Mouse (Mus musculus): ENCODE results near the gene Sertad3.

Gene Sertad3

GRCm38 (mm10) chr7:27467648-27468047 lies 5.9 kb upstream of the Sertad3 start:
- no peak for ATAC-seq (ENCODE audit: low TSS enrichment)

- ATAC-seq (ENCODE audit: low TSS enrichment): no peak
These were observed 2.0 kb upstream of the Sertad3 start for GRCm38 (mm10) chr7:27471390-27472120.

DNA sequence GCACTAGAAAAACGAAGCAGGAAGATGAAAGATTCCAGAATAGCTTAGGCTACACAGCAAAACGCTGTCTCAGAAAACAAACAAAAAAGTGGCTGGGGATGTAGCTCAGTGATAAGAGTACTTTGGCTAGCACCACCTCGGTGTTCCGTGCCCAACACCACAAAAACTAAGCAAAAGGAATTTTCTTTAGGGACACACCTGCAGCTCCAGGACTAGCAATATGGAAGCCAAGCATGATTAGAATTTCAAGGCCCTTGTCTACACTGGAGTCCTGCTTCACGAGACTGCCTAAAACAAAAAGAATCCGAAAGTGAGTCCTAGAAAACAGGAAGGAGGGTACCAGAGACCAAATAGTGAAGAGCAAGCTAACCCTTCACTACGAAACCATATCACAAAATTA lies 972 bp upstream of the Sertad3 start:
- no peak for ATAC-seq (ENCODE audit: low TSS enrichment)

DNA sequence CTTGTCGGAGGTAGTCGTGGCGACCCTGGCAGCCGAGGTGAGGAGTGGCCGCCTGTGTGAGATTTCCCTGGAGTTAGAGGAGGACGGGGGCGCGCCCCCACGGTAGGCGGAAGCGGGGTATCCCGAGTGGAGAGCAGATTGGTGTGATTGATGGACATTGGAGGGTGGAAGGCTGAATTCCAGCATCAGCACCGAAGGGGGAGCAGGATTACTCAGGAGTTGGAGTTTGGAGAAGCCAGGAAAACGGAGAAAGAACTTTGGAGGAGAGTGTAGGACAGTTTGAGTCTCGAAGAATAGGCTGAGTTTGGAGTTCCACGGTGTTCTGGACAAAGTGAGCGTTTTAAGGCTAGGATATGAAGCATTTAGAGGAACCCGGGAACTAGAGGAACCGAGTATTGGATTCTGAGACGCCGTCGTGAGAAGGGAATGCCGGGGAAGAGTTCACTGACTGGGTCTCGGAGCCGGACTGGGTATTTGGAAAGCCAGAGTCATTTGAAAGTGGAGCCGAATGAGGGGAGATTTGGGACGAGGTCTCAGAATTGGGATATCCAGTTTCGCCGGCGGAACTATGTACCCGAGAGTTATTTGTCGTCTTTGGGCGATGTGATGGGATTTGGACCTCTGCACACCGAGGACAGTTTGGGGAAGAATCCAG lies 394 bp downstream of the Sertad3 start:
- no peak for ATAC-seq (ENCODE audit: low TSS enrichment)

DNA sequence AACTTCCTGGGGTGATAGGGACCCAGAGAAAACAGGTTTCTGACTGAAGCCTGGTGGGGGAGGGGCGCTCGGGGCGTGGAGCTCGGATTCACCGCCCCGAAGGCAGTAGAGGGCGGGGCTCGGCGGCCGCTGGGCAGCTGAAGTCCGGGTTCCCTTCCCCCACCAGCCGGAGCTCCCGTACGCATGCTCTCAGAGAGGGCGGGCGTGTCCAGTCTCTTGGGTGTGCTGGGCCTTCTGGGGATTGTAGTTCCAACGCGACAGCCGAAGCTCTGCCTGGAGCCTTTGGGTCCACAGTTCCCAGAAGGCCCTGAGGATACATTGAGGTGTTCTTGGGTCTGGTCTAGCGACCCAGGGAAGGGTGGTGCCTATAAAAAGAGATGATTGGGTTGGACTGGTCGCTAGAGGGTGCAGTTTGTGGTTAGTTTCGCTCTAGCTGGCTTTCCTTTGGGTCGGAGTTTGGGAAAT lies 954 bp downstream of the Sertad3 start:
- peak; percentile 91 for ATAC-seq (ENCODE audit: low TSS enrichment)

- no peak for ATAC-seq (ENCODE audit: low TSS enrichment)
These were observed 2.0 kb downstream of the Sertad3 start for GRCm38 (mm10) chr7:27475596-27475995.

DNA sequence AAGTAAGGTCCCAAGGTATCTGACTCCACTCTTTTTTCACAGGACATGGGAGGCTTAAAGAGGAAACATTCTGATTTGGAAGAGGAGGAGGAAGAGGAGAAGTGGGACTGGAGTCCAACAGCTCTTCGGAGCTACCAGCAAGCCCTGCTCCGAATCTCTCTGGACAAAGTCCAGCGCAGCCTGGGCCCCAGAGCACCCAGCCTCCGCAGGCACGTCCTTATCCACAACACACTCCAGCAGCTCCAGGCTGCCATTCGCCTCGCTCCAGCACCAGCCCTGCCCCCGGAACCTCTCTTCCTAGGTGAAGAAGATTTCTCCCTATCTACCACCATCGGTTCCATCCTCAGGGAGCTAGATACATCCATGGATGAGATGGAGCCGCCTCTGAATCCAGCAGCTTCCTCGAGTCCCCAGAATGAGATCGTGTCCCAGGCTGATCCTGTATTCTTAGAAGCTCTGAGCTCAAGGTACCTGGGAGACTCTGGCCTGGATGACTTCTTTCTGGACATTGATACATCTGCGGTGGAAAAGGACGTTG lies 2.6 kb downstream of the Sertad3 start:
- ATAC-seq (ENCODE audit: low TSS enrichment): no peak

DNA sequence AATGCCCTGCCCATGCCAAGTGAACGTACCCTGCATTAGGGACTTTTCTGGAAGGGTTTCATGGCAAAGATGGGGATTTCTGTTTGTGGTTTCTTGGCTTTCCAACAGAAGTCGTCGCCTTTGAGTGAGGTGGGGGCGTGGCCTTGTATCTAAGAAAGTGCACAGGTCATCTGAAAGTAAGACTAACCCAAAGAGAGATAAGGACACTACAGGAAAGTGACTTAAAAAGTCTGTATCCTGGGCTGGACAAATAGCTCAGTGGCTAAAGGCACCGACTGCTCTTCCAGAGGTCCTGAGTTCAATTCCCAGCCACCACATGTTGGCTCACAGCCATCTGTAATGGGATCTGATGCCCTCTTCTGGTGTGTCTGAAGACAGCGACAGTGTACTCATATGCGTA lies 5.0 kb downstream of the Sertad3 start:
- ATAC-seq (ENCODE audit: low TSS enrichment): no peak

DNA sequence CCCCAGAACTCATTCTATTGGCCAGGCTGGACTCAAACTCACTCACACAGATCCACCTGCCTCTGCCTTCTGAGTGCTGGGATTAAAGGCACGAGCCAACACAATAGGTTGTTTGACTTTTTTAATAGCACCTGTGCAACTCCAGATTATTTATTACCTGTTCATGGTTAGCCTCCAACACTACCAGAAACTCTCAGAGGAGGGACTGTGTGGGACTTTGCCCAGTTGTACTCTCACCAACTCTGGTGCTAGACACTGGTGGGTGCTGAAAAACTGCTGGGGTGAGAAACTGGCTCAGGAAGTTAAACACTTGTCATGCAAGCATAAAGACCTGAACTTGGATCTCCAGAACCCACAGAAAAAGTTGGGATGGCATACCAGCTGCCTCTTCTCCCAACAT lies 6.2 kb downstream of the Sertad3 start:
- no peak for ATAC-seq (ENCODE audit: low TSS enrichment)

GRCm38 (mm10) chr7:27480506-27480905 lies 6.9 kb downstream of the Sertad3 start:
- ATAC-seq (ENCODE audit: low TSS enrichment): no peak

DNA sequence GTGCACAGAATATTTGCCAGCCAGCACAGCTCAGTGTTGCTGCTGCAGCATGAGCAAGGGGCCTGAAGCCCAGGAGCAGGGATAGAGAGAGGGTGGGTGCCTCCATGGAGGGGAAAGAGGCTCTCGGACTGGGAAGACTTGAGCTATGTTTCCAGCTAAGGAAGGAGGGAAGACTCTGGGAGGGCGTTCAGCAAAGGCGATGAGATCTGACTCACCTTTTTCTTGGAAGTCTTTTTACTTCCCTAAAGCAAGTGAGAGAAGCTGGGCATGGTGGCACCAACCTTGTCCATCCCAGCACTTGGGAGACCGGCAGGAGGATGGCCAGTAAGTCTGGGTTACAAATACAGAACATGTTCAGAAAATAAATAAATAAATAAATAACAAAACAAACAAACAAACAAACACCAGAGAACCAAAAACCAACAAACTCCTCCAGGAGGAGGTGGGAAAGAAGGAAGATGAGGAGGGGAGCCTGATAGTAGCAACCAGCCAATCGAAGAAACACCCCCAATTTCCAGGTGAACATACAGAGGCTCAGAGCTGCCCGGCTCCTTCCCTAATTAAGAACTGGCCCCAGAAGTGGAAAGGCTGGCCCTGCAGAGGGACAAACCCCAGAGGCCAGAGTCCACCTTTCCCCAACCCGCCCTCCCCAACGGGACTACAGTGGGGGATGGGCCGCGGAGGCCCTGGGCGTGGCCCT lies 7.5 kb downstream of the Sertad3 start:
- peak; percentile 22; the same call in 1 of the 2 replicates for ATAC-seq (ENCODE audit: low TSS enrichment)

GRCm38 (mm10) chr7:27481627-27481969 lies 8.0 kb downstream of the Sertad3 start:
- peak; percentile 74 for ATAC-seq (ENCODE audit: low TSS enrichment)

DNA sequence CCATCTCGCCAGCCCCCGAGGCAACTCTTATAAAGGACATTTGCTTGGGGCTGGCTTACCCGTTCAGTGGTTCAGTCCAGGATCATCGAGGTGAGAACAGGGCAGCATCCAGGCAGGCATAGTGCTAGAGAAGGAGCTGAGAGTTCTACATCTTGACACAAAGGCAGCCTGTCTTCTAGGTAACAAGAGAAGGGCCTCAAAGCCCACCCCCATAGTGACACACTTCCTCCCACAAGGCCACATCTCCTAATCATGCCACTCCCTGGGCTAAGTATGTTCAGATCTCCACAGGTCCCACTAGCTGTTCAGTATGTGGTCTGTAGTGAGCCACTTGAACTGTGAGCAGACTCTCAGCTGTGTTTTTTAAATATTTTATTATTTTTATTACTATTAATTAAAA lies 10.3 kb downstream of the Sertad3 start:
- no peak for ATAC-seq (ENCODE audit: low TSS enrichment)

- ATAC-seq (ENCODE audit: low TSS enrichment): peak; percentile 1; the same call in 1 of the 2 replicates
These were observed 12.7 kb downstream of the Sertad3 start for GRCm38 (mm10) chr7:27486102-27486769.

- ATAC-seq (ENCODE audit: low TSS enrichment): peak; percentile 81
These were observed 13.5 kb downstream of the Sertad3 start, which contains the start of gene Sertad1 for GRCm38 (mm10) chr7:27486770-27487697. TSS of gene Sertad1 (plus strand) at chr7:27486910.

DNA sequence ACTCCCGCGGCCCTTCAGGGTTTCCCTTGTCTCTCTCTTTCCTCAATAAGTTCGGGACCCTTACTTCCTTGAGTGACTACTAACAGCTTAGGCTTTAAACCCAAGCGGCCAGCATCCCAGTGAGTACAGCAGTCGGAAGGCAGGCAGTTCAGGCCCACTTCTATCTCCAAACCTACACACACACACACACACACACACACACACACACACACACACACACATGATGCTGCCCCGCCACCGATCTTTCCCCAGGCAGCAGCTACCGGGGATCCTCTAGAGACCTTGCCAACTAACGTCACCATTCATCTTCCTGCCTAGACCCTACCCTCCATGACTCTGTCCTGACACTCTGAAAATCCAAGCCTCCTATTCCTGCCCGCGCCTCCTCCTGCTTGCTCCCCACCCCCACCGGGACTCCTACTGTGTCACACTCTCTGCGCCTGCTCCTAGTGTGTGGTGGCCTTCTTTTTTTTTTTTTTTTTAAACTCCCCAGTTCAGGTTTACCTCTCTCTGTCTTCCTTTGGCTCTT lies 14.2 kb downstream of the Sertad3 start:
- no peak for ATAC-seq (ENCODE audit: low TSS enrichment)

DNA sequence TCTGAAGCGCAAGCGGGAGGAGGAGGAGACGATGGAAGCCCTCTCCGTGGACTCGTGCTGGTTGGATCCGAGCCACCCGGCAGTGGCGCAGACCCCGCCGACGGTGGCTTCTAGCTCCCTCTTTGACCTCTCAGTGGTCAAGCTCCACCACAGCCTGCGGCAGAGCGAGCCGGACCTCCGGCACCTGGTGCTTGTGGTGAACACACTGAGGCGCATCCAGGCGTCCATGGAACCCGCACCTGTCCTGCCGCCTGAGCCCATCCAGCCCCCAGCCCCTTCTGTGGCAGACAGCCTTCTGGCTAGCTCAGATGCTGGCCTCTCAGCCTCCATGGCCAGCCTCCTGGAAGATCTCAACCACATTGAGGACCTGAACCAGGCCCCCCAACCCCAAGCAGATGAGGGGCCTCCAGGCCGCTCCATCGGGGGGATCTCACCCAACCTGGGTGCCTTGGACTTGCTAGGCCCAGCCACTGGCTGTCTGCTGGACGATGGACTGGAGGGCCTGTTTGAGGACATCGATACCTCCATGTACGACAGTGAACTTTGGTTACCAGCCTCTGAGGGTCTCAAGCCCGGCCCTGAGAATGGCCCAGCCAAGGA lies 15.8 kb downstream of the Sertad3 start:
- ATAC-seq (ENCODE audit: low TSS enrichment): no peak

GRCm38 (mm10) chr7:27490227-27490542 lies 16.6 kb downstream of the Sertad3 start:
- ATAC-seq (ENCODE audit: low TSS enrichment): no peak

DNA sequence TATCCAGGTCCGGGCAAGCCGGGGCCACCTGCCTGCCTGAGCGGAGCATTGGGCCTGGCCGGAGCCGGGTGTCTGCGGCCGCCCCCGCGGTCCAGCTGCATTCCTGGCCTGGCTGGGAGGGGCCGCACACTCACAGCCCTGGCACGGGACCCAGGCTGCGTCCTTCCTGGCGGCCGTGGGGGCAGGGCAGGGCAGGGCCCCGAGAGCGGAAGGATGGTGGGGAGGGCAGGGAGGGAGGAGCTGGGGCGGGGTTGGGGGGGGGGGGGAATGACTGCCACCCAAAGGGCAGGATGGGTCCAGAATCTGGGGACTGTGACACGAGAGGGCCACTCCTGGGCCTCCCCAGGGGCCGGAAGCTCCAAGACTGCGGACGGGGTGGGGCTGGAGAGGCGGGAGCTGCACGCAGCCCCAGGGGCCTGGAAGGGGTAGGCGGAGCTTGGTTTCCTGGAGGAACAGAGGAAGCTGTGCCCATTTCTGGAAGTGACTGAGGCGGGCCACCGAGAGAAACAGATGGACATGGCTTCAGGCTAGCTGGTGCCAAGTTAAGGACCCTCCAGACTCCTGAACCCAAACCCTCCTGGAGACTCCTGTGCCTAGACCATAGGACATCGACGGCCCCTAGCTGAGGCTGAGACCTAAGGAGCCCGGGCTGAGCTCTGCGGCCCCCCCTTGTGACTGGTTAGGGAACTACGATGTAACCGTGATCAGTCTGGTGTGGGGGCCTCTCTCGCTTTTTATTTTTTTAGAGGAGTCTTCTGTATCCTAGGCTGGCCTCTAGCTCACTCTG lies 17.2 kb downstream of the Sertad3 start:
- peak; percentile 60 for ATAC-seq (ENCODE audit: low TSS enrichment)

GRCm38 (mm10) chr7:27491856-27492255 lies 18.3 kb downstream of the Sertad3 start:
- no peak for ATAC-seq (ENCODE audit: low TSS enrichment)
